Mouse (Mus musculus) cerebellum, adult 2 months (tissue): ENCODE measurements at regions not wholly inside any gene's neighbourhood (a gene's known extent, or its start where the extent isn't known, plus 50 kb on each side); places are given as distances from the start of the nearest gene placed in this dataset.

ENCODE experiments used
- CTCF ChIP-seq: fragments of 200-500 bp; IDR thresholded peaks from 2 replicates; pipeline ENCODE4 v1.5.1; 2011; ENCODE audit warnings: low read depth, mild to moderate bottlenecking, control low read depth, low read length, moderate library complexity, borderline replicate concordance; ENCODE audit not compliant: insufficient read depth
- POLR2A ChIP-seq: fragments of 200-500 bp; IDR thresholded peaks from 2 replicates; pipeline ENCODE4 v1.6.1; 2011; ENCODE audit warnings: low read length, control low read depth, borderline replicate concordance; ENCODE audit not compliant: insufficient read depth

DNA sequence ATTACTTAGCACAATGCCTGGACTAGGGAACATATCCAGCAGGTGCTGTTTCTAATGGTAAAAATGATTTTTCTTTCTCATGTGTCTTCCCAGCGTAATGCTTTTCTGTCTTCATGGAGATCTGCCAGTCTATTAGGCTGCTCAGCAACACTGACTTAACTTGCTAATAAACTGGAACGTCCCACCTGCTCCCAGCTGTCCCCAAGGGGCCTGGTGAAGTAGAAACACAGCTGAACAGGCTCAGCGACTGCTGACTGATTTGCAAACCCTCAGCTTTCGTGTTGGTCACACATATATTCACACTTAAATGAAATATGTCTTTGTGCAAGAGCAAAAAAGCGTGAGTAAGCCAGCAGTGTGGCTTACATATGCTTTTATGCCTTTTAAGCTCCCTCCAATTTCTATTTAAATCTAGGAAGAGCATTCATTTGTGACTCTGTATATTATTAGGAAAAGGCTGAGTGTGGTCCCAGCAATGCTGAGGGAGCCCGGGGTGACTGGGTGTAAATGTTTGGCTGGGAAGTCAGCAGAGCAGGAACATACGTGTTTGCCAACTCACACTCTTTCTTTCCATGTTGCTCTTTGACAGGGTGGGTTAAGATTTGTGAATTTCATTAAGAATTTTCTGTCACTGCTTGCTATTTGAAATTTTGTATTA, 146.7 kb upstream of the Rgmb start:
- TF ChIP-seq CTCF (no peak), POLR2A (no peak)
